Mouse (Mus musculus) left cerebral cortex, postnatal 25 days (tissue): ENCODE measurements at regions not wholly inside any gene's neighbourhood (a gene's known extent, or its start where the extent isn't known, plus 50 kb on each side); places are given as distances from the start of the nearest gene placed in this dataset.

Experiments used
- DNase-seq, 2 experiments: peaks; one replicate each; pipeline ENCODE4 v3.0.0; 2022; ENCODE audit warnings: low spot score in 2 of 2, mixed read lengths in 1 of 2
- intact Hi-C: fragments of 180-260 bp; cut with DNase I; formaldehyde crosslinking; loops from one replicate; pipeline ENCODE4 v1.15.1; 2025

DNA sequence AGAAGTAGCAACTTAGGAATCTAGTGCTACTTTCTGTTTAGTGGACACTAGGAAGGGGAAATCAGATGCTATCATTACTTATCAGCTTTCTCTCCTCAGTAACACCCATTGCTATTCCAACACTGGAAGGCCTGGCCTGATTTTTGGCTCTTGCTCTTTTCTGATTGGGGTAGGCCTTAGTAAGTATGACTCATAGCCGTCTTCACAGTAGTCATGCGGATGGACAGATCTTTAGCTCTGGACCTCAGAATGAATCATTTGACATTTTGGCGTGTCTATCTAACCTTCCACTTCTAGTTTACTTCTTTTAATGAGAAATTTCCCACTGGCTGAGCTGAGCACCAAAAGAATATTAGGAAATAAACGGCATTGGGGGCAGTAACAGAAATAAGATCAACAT lies 71.4 kb upstream of the Esx1 start:
- intact Hi-C loops: loop anchor here (5.0 kb wide), 1 partner anchor 374 kb away; no protein-coding TSS in a partner anchor
- DNase-seq: no peak

DNA sequence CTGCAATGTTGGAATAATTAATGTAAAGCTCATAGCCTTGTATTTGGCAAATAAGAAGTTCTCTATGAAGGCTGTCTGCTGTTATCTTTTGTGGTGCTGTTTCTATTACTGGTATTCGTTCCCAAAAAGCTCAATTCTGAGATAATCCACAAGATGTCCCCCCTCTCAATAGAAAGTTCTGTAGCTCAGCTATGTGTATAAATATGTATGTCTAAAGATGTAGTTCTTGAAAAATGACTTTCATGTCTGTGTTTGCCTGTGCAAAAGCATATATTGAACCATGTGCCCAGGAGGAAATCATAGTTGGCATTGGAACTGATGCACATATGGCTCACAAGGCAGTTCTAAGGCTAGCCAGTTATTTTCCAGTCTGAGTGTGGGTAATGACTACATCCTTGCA lies 68.2 kb upstream of the Esx1 start:
- DNase-seq: peak in 1 of 2 experiments; percentile 32
- intact Hi-C loops: loop anchor here (5.0 kb wide), 1 partner anchor 377 kb away; no protein-coding TSS in a partner anchor

DNA sequence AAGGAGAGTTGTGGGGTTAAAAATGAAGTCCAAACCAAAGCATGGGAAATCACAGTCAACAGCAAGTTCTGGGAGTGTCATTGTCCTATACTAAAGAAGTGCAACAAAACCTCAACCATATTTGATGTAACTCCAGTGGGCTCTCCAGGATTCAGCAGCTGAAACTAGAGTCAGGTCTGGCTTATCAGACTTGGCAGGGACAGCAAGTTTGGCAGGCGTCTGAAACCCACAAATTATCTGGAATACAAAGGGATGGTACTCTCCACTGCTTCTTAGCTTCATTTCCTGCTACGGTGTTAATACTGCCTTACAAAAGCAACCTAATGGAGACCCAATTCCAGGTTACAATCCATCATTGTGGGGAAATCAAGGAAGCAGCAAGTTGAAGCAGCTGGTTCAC lies 53.9 kb upstream of the Esx1 start:
- intact Hi-C loops: no loop called here
- no peak for DNase-seq

- intact Hi-C loops: no loop called here
- DNase-seq: no peak
These were observed 51.6 kb upstream of the Esx1 start for GRCm38 (mm10) chrX:137173455-137173854.
